Mouse (Mus musculus): Measurements from ENCODE around the gene Fxyd5. TPM values are rescaled to one million over a fixed set of nuclear protein-coding genes. Genes with fewer than 3 reads are reported as not detected.

Gene Fxyd5
- total RNA-seq, 2 experiments from 2014 or later = 10.1 to 21.5 TPM

Small RNAs within 50 kb of the gene (microRNA-seq; reads per million reads assigned to microRNA genes)
- gene Mir7050 = 0 reads per million in 2 experiments

Other genes with a start within 250 kb of the Fxyd5 start
- 1 to 10 TPM in 1 of 2 experiments, under 1 TPM in 1; 0.56 to 1.2 TPM for gene Ffar2, start 218.7 kb downstream of the Fxyd5 start, total RNA-seq (2021)
- gene Ffar3, start 186.3 kb downstream of the Fxyd5 start, total RNA-seq (2021) = not detected
- gene Ffar1, start 180.9 kb downstream of the Fxyd5 start, total RNA-seq (2021) = not detected
- 1 to 10 TPM in 1 of 2 experiments, not detected in 1; 2.3 TPM for gene Cd22, start 162.1 kb downstream of the Fxyd5 start, total RNA-seq (2021)
- 10 to 100 TPM in 1 of 2 experiments, 1 to 10 TPM in 1; 8.4 to 10.4 TPM for gene Mag, start 127.6 kb downstream of the Fxyd5 start, total RNA-seq (2021)
- gene Hamp2, start 117.8 kb downstream of the Fxyd5 start, total RNA-seq (2021) = not detected
- not detected for gene Hamp, start 98.4 kb downstream of the Fxyd5 start, total RNA-seq (2021)
- gene Usf2, start 85.7 kb downstream of the Fxyd5 start, total RNA-seq (2021) = 10 to 100 TPM; 76.7 to 78.9 TPM
- gene Lsr, start 69.0 kb downstream of the Fxyd5 start, total RNA-seq (2021) = under 1 TPM; 0.49 to 0.72 TPM
- under 1 TPM in 1 of 2 experiments, not detected in 1; 0.18 TPM for gene Fam187b, start 68.7 kb downstream of the Fxyd5 start, total RNA-seq (2021)
- 1 to 10 TPM; 2.4 to 2.6 TPM for gene Fxyd7, start 9.0 kb upstream of the Fxyd5 start, total RNA-seq (2021)
- 1,000 to 10,000 TPM; 1,112 to 1,150 TPM for gene Fxyd1, start 14.7 kb upstream of the Fxyd5 start, total RNA-seq (2021)
- 1 to 10 TPM; 8.4 to 9.9 TPM for gene Lgi4, start 16.9 kb upstream of the Fxyd5 start, total RNA-seq (2021)
- gene Fxyd3, start 34.2 kb upstream of the Fxyd5 start, total RNA-seq (2021) = 1 to 10 TPM; 2.9 TPM
- 1 to 10 TPM; 6.8 to 7.8 TPM for gene Hpn, start 72.8 kb upstream of the Fxyd5 start, total RNA-seq (2021)
- gene Scn1b, start 84.5 kb upstream of the Fxyd5 start, total RNA-seq (2021) = 100 to 1,000 TPM; 303 to 352 TPM
- gene Gramd1a, start 113.4 kb upstream of the Fxyd5 start, total RNA-seq (2021) = 10 to 100 TPM; 35.0 to 35.8 TPM
- gene Scgb2b2, start 248.0 kb upstream of the Fxyd5 start, total RNA-seq (2021) = not detected
- gene Scgb1b2, start 249.3 kb upstream of the Fxyd5 start, total RNA-seq (2021) = not detected